Comparison of ENCODE assay signal across 16 mouse cellular contexts in the genomic region with DNA sequence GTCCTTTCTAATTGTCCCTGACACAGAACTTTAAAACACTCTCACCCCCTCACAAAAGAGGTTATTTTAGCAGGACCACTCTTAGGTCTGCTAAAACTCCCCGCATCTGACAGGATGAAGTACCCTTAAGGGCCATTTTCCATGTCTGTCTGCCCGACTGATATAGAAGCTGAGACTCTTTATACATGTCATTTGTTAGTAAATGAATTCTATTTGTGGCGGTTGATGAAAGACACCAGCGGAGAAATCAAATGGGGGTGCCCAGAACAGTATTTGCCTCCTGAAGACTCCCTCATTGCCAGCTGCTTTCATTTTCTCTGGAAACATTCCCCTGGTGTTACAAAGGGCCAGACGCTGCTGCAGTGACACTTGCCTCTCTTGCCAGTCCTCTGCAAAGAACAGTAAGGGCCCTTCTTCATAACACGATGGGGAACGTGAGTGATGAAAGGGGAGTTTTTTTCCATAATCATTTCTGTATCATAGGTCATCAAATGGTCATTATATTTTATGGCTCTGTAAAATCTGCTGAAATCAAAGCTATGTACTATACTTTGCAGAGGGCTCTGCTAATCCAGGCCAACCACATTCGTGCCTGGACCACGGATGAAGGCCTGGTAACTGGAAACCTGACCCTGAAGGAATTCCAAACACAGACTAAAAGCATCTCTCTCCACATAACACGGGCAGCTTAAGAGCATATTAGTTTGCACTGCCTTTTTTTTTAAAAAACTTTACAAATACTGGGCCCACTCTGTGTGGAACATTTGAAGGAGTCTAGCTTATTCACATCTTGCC.
DNase-seq lines count a peak whose midpoint lies in the region; ATAC-seq and TF ChIP-seq lines count a peak whose summit lies in the region.
"Had no signal": no experiment of that assay in that cellular context is flagged by ENCODE, and none has a peak within 500 bp of the region (broad histone marks: within the 10 kb centered on the region; RNA-seq: fewer than 3 reads in every experiment).

No protein-coding gene starts in this region.

- 0 out of 2 replicates have a peak, but pooled peaks cover 2% of the 10 kb centered on the region for H3K9me3 ChIP-seq in heart, embryonic 13.5 days
- H3K9me3 ChIP-seq in embryonic facial prominence, embryonic 10.5 days, result no peaks in the 10 kb centered on the region
- no peaks in the 10 kb centered on the region for H3K9me3 ChIP-seq in limb, embryonic 11.5 days (ENCODE audit: control insufficient read depth, low read length)
- H3K9me3 ChIP-seq in hindbrain, embryonic 16.5 days (ENCODE audit: control insufficient read depth, low read length), result no peaks in the 10 kb centered on the region
- H3K9me3 ChIP-seq in intestine, embryonic 16.5 days (ENCODE audit: control insufficient read depth, low read length), result no peaks in the 10 kb centered on the region
- H3K9me3 ChIP-seq: hindbrain, embryonic 12.5 days; midbrain, embryonic 13.5 days had no signal

- H3K4me3 ChIP-seq in heart, embryonic 13.5 days, result no peak overlapping the region
- no peak overlapping the region for H3K4me3 ChIP-seq in embryonic facial prominence, embryonic 10.5 days
- H3K4me3 ChIP-seq in limb, embryonic 11.5 days (ENCODE audit: low read depth, low read length), result no peak overlapping the region
- H3K4me3 ChIP-seq in hindbrain, embryonic 16.5 days (ENCODE audit: low read length), result no peak overlapping the region
- H3K4me3 ChIP-seq in intestine, embryonic 16.5 days (ENCODE audit: low read length), result no peak overlapping the region
- H3K4me3 ChIP-seq: gastrocnemius, adult 2 months; hindbrain, embryonic 12.5 days; midbrain, embryonic 13.5 days had no signal

- ATAC-seq in heart, embryonic 13.5 days (ENCODE audit: extremely low read depth, insufficient number of reproducible peaks, low FRiP score, low TSS enrichment), result no peak
- peak; percentile 73 for ATAC-seq in limb, embryonic 11.5 days (ENCODE audit: insufficient number of reproducible peaks, low FRiP score, low TSS enrichment, low read depth)
- no peak for ATAC-seq in hindbrain, embryonic 16.5 days
- ATAC-seq in intestine, embryonic 16.5 days, result no peak
- ATAC-seq: forebrain, embryonic 16.5 days; midbrain, embryonic 13.5 days had no signal

- H3K27ac ChIP-seq in heart, embryonic 13.5 days (replicated peaks), result peak overlapping the region; percentile 68
- H3K27ac ChIP-seq in embryonic facial prominence, embryonic 10.5 days (replicated peaks), result peak overlapping the region; percentile 40
- no peak overlapping the region for H3K27ac ChIP-seq in limb, embryonic 11.5 days (replicated peaks; ENCODE audit: low read depth, low read length)
- H3K27ac ChIP-seq in hindbrain, embryonic 16.5 days (ENCODE audit: low read depth, low read length), result no peak overlapping the region
- no peak overlapping the region for H3K27ac ChIP-seq in intestine, embryonic 16.5 days (ENCODE audit: low read length)
- H3K27ac ChIP-seq: gastrocnemius, adult 2 months; hindbrain, embryonic 12.5 days; midbrain, embryonic 13.5 days had no signal

- whole genome bisulfite sequencing in heart, embryonic 13.5 days, result 46% methylated on average over 10 of the region's 10 CpGs
- 62% methylated on average over 10 of the region's 10 CpGs for WGBS in embryonic facial prominence, embryonic 10.5 days
- WGBS in limb, embryonic 11.5 days, result 53% methylated on average over 10 of the region's 10 CpGs
- WGBS in hindbrain, embryonic 16.5 days, result 67% methylated on average over 10 of the region's 10 CpGs
- 56% methylated on average over 10 of the region's 10 CpGs for WGBS in intestine, embryonic 16.5 days

- no peak for DNase-seq in heart, adult 18-20 months
- DNase-seq in brain, embryonic 14.5 days (ENCODE audit: low read depth), result peak; percentile 42
- no peak for DNase-seq in embryonic facial prominence, embryonic 10.5 days (ENCODE audit: low spot score)
- no peak for DNase-seq in limb, embryonic 11.5 days (ENCODE audit: low spot score)
- DNase-seq in urinary bladder, postnatal 10 days (ENCODE audit: low spot score), result no peak
- DNase-seq: adrenal gland, postnatal 14 days; B cell, adult 2 months; cerebellum, adult 2 months; gastrocnemius, adult 2 months; lung, adult 18-20 months had no signal

- peaks cover 30% of the 10 kb centered on the region for H3K4me1 ChIP-seq in heart, embryonic 13.5 days
- peaks cover 23% of the 10 kb centered on the region for H3K4me1 ChIP-seq in embryonic facial prominence, embryonic 10.5 days
- H3K4me1 ChIP-seq in limb, embryonic 11.5 days (ENCODE audit: control insufficient read depth, insufficient read depth, low read length), result peaks cover 9% of the 10 kb centered on the region; the same call in 1 of the 2 replicates
- H3K4me1 ChIP-seq in hindbrain, embryonic 16.5 days (ENCODE audit: control insufficient read depth, insufficient read depth, low read depth, low read length), result no peaks in the 10 kb centered on the region; the same call in 1 of the 2 replicates
- peaks cover 6% of the 10 kb centered on the region; the same call in 1 of the 2 replicates for H3K4me1 ChIP-seq in intestine, embryonic 16.5 days (ENCODE audit: control insufficient read depth, insufficient read depth, low read length)

- H3K9ac ChIP-seq in heart, embryonic 13.5 days, result 0 out of 2 replicates have a peak overlapping the region, but pooled peaks have one; percentile 2
- H3K9ac ChIP-seq in limb, embryonic 11.5 days (ENCODE audit: low read length), result no peak overlapping the region
- H3K9ac ChIP-seq in hindbrain, embryonic 16.5 days (ENCODE audit: low read depth, low read length), result no peak overlapping the region
- H3K9ac ChIP-seq in intestine, embryonic 16.5 days (ENCODE audit: low read depth, low read length), result no peak overlapping the region
- H3K9ac ChIP-seq: hindbrain, embryonic 12.5 days; midbrain, embryonic 13.5 days had no signal

- peak overlapping the region; percentile 36 for H3K4me2 ChIP-seq in heart, embryonic 13.5 days
- H3K4me2 ChIP-seq in limb, embryonic 11.5 days (ENCODE audit: low read depth, severe bottlenecking), result no peak overlapping the region
- no peak overlapping the region for H3K4me2 ChIP-seq in hindbrain, embryonic 16.5 days (ENCODE audit: low read length)
- H3K4me2 ChIP-seq in intestine, embryonic 16.5 days (ENCODE audit: low read depth, low read length), result no peak overlapping the region
- H3K4me2 ChIP-seq: hindbrain, embryonic 12.5 days; midbrain, embryonic 13.5 days had no signal

- TF ChIP-seq POLR2A in brain, embryonic 14.5 days (IDR thresholded peaks at IDR 0.05; ENCODE audit: borderline replicate concordance, extremely low read depth, insufficient read depth, insufficient read length, poor library complexity, severe bottlenecking), result no peak

- no peaks in the 10 kb centered on the region for H3K36me3 ChIP-seq in heart, embryonic 13.5 days
- H3K36me3 ChIP-seq in embryonic facial prominence, embryonic 10.5 days (replicated peaks), result no peaks in the 10 kb centered on the region
- no peaks in the 10 kb centered on the region for H3K36me3 ChIP-seq in limb, embryonic 11.5 days (ENCODE audit: control insufficient read depth, insufficient read depth, low read length)
- no peaks in the 10 kb centered on the region for H3K36me3 ChIP-seq in hindbrain, embryonic 16.5 days (ENCODE audit: control insufficient read depth, insufficient read depth, low read length)
- no peaks in the 10 kb centered on the region for H3K36me3 ChIP-seq in intestine, embryonic 16.5 days (ENCODE audit: control insufficient read depth, insufficient read depth, low read length)
- H3K36me3 ChIP-seq: hindbrain, embryonic 12.5 days; midbrain, embryonic 13.5 days had no signal

- H3K27me3 ChIP-seq in heart, embryonic 13.5 days (replicated peaks), result no peaks in the 10 kb centered on the region
- no peaks in the 10 kb centered on the region for H3K27me3 ChIP-seq in embryonic facial prominence, embryonic 10.5 days (replicated peaks; ENCODE audit: low read depth, poor library complexity, severe bottlenecking)
- H3K27me3 ChIP-seq in limb, embryonic 11.5 days (ENCODE audit: control insufficient read depth, insufficient read depth, low read length), result peaks cover 13% of the 10 kb centered on the region
- H3K27me3 ChIP-seq in hindbrain, embryonic 16.5 days (replicated peaks; ENCODE audit: control insufficient read depth, insufficient read depth, low read length), result no peaks in the 10 kb centered on the region
- H3K27me3 ChIP-seq in intestine, embryonic 16.5 days (replicated peaks; ENCODE audit: control insufficient read depth, insufficient read depth, low read length), result no peaks in the 10 kb centered on the region
- H3K27me3 ChIP-seq: hindbrain, embryonic 12.5 days; midbrain, embryonic 13.5 days had no signal

- TF ChIP-seq CTCF in brain, embryonic 14.5 days (IDR thresholded peaks at IDR 0.05; ENCODE audit: borderline replicate concordance, extremely low read depth, insufficient read depth, insufficient read length), result no peak

Comparison
In these comparisons a context has a peak if more than half of its experiments do, and no peak if none do; other contexts are left out.
1. H3K27ac ChIP-seq: peak in heart, embryonic 13.5 days (single experiment) and embryonic facial prominence, embryonic 10.5 days (single experiment); none in limb, embryonic 11.5 days (single experiment), hindbrain, embryonic 16.5 days (single experiment) and intestine, embryonic 16.5 days (single experiment).